Mouse (Mus musculus): ENCODE results near the gene Btbd35f28. TPM values are rescaled to one million over a fixed set of nuclear protein-coding genes. Genes with fewer than 3 reads are reported as not detected.
"Not testable (repeated sequence)": the region's sequence is repeated elsewhere in the genome, so short reads cannot be mapped to it uniquely, and the experiment has no call there.

The Btbd35f28 gene
- polyA plus RNA-seq (2012; rRNA removed) (not detected in 2 replicates), polyA plus RNA-seq (2014; fragmentation: Nextera tagmentation; extraction: Ambion mirVana) (not detected in 2 replicates)

GRCm38 (mm10) chrX:4196276-4196675 lies at the start of gene Btbd35f28:
Btbd35f28 (plus strand) TSS chrX:4196576.
- WGBS: no CpG with 5 or more reads among the region's 2 CpGs
- not testable (repeated sequence) for H3K9ac ChIP-seq (ENCODE audit: low read depth, low read length, severe bottlenecking); H3K27me3 ChIP-seq (ENCODE audit: control insufficient read depth, insufficient read depth, low read length); H3K36me3 ChIP-seq (ENCODE audit: control insufficient read depth, insufficient read depth, low read length); H3K4me2 ChIP-seq (replicated peaks; ENCODE audit: low read depth, low read length, severe bottlenecking); H3K4me1 ChIP-seq (ENCODE audit: control insufficient read depth, insufficient read depth, low read length); H3K27ac ChIP-seq (replicated peaks; ENCODE audit: low read depth, low read length); H3K9me3 ChIP-seq (ENCODE audit: control insufficient read depth, low read length); ATAC-seq (ENCODE audit: low FRiP score, low read depth); H3K4me3 ChIP-seq (replicated peaks; ENCODE audit: low read length); DNase-seq (ENCODE audit: low spot score)

Other genes with a start within 250 kb of the Btbd35f28 start
- gene Btbd35f16, start 239.6 kb upstream of the Btbd35f28 start, polyA plus RNA-seq (2012; rRNA removed): not detected in 2 replicates
- not detected in 2 replicates for gene Btbd35f16, start 239.6 kb upstream of the Btbd35f28 start, polyA plus RNA-seq (2014; fragmentation: Nextera tagmentation; extraction: Ambion mirVana)
- gene Btbd35f3, start 158.9 kb upstream of the Btbd35f28 start, polyA plus RNA-seq (2012; rRNA removed): not detected in 2 replicates
- not detected in 2 replicates for gene Btbd35f3, start 158.9 kb upstream of the Btbd35f28 start, polyA plus RNA-seq (2014; fragmentation: Nextera tagmentation; extraction: Ambion mirVana)
- gene Btbd35f20, start 94.7 kb downstream of the Btbd35f28 start, polyA plus RNA-seq (2012; rRNA removed): not detected in 2 replicates
- gene Btbd35f20, start 94.7 kb downstream of the Btbd35f28 start, polyA plus RNA-seq (2014; fragmentation: Nextera tagmentation; extraction: Ambion mirVana): not detected in 2 replicates
- gene Btbd35f17, start 174.1 kb downstream of the Btbd35f28 start, polyA plus RNA-seq (2012; rRNA removed): not detected in 2 replicates
- gene Btbd35f17, start 174.1 kb downstream of the Btbd35f28 start, polyA plus RNA-seq (2014; fragmentation: Nextera tagmentation; extraction: Ambion mirVana): not detected in 2 replicates